Mouse (Mus musculus) CH12.LX (cell line): ENCODE results near the gene Medag. TPM values are rescaled to one million over a fixed set of nuclear protein-coding genes. Genes with fewer than 3 reads are reported as not detected.
A peak's percentile ranks its signal among the peaks of the same experiment; 100 is the strongest.

Experiments used
- DNase-seq: peaks from one replicate; pipeline ENCODE4 v3.0.0-alpha.2; 2013; ENCODE audit errors: extremely low read depth
- H3K27ac ChIP-seq: 2 replicates; pipeline ENCODE4 v1.5.1; 2012; ENCODE audit warnings: low read depth, mild to moderate bottlenecking, control low read depth, moderate library complexity; ENCODE audit not compliant: insufficient read depth
- H3K27me3 ChIP-seq: replicated peaks from 2 replicates; pipeline ENCODE3; 2012; ENCODE audit warnings: inconsistent platforms
- H3K36me3 ChIP-seq, 2 experiments: replicated peaks in 1 of 2; 2 replicates each; pipeline versions ENCODE3 to v1.6.1; 2012; ENCODE audit warnings: inconsistent platforms in 1 of 2, low read length in 1 of 2, mild to moderate bottlenecking in 1 of 2, mixed read lengths in 1 of 2, moderate library complexity in 1 of 2; ENCODE audit not compliant: control insufficient read depth in 1 of 2, insufficient read depth in 1 of 2
- H3K4me1 ChIP-seq, 2 experiments: 2 replicates each; pipeline ENCODE4 v1.6.1; 2012; ENCODE audit warnings: inconsistent platforms in 1 of 2, moderate library complexity in 1 of 2; ENCODE audit not compliant: insufficient read depth in 2 of 2, control insufficient read depth in 1 of 2
- H3K4me2 ChIP-seq: 2 replicates; pipeline ENCODE4 v1.6.1; 2012; ENCODE audit warnings: low read depth, mild to moderate bottlenecking, control low read depth; ENCODE audit not compliant: poor library complexity, insufficient read depth, severe bottlenecking
- H3K4me3 ChIP-seq, 3 experiments: fragments of 150-350 bp in 1 of 3; sonication (generic) in 1 of 3; replicated peaks in 1 of 3; 2 replicates each; pipeline versions ENCODE3 to v1.5.1; 2011 to 2012; ENCODE audit warnings: low read depth in 2 of 3, low read length in 2 of 3, mild to moderate bottlenecking in 2 of 3, moderate library complexity in 2 of 3, control low read depth in 1 of 3, improper control_type of control experiment in 1 of 3, inconsistent platforms in 1 of 3, mixed read lengths in 1 of 3; ENCODE audit not compliant: poor library complexity in 1 of 3
- H3K79me2 ChIP-seq: replicated peaks from 2 replicates; pipeline ENCODE4 v1.6.1; 2012; ENCODE audit warnings: mild to moderate bottlenecking, moderate library complexity; ENCODE audit not compliant: control insufficient read depth, poor library complexity, insufficient read depth, severe bottlenecking; ENCODE audit errors: extremely low read depth
- H3K9ac ChIP-seq: 2 replicates; pipeline ENCODE4 v1.6.1; 2012; ENCODE audit warnings: low read depth, mild to moderate bottlenecking, control low read depth, moderate library complexity; ENCODE audit not compliant: insufficient read depth
- H3K9me3 ChIP-seq: replicated peaks from 2 replicates; pipeline ENCODE3; 2012; ENCODE audit warnings: low read length, inconsistent platforms, mixed read lengths
- BHLHE40 ChIP-seq: IDR thresholded peaks from 2 replicates; pipeline ENCODE4 v1.6.1; 2011; ENCODE audit warnings: mild to moderate bottlenecking, low read depth, low read length, improper control_type of control experiment
- CHD1 ChIP-seq: IDR thresholded peaks from 2 replicates; pipeline ENCODE4 v1.6.1; 2012; ENCODE audit warnings: low read depth, low read length, improper control_type of control experiment, inconsistent platforms
- CTCF ChIP-seq, 2 experiments: IDR thresholded peaks in 1 of 2; conservative IDR thresholded peaks in 1 of 2; 2 replicates each; pipeline ENCODE4 v1.5.1; 2011 to 2012; ENCODE audit warnings: low read depth in 2 of 2, low read length in 2 of 2, improper control_type of control experiment in 1 of 2, inconsistent platforms in 1 of 2, mild to moderate bottlenecking in 1 of 2, moderate library complexity in 1 of 2
- E2F4 ChIP-seq: IDR thresholded peaks from 2 replicates; pipeline ENCODE4 v1.6.1; 2011; ENCODE audit warnings: low read depth, low read length, improper control_type of control experiment; ENCODE audit not compliant: insufficient replicate concordance
- ELF1 ChIP-seq: IDR thresholded peaks from 2 replicates; pipeline ENCODE4 v1.6.1; 2014; ENCODE audit warnings: low read depth, mild to moderate bottlenecking, inconsistent platforms, low read length, improper control_type of control experiment
- EP300 ChIP-seq: IDR thresholded peaks from 2 replicates; pipeline ENCODE4 v1.6.1; 2011; ENCODE audit warnings: low read length, improper control_type of control experiment
- ETS1 ChIP-seq: conservative IDR thresholded peaks from 2 replicates; pipeline ENCODE4 v1.6.1; 2012; ENCODE audit warnings: low read depth, mild to moderate bottlenecking, inconsistent platforms, low read length, improper control_type of control experiment, moderate library complexity
- GABPA ChIP-seq: IDR thresholded peaks from 2 replicates; pipeline ENCODE4 v1.6.1; 2012; ENCODE audit warnings: low read depth, low read length, improper control_type of control experiment, inconsistent platforms; ENCODE audit not compliant: insufficient replicate concordance
- HCFC1 ChIP-seq: IDR thresholded peaks from 2 replicates; pipeline ENCODE4 v1.6.1; 2012; ENCODE audit warnings: low read depth, mild to moderate bottlenecking, inconsistent platforms, low read length, improper control_type of control experiment
- IRF4 ChIP-seq: IDR thresholded peaks from 2 replicates; pipeline ENCODE4 v1.6.1; 2014; ENCODE audit warnings: low read depth, mild to moderate bottlenecking, inconsistent platforms, low read length, improper control_type of control experiment
- JUND ChIP-seq: conservative IDR thresholded peaks from 2 replicates; pipeline ENCODE4 v1.6.1; 2011; ENCODE audit warnings: low read depth, low read length, improper control_type of control experiment
- KAT2A ChIP-seq: IDR thresholded peaks from 2 replicates; pipeline ENCODE4 v1.6.1; 2012; ENCODE audit warnings: low read length, improper control_type of control experiment, inconsistent platforms; ENCODE audit not compliant: insufficient replicate concordance
- MAZ ChIP-seq: IDR thresholded peaks from 2 replicates; pipeline ENCODE4 v1.6.1; 2012; ENCODE audit warnings: low read depth, mild to moderate bottlenecking, inconsistent platforms, low read length, improper control_type of control experiment, moderate library complexity
- MEF2A ChIP-seq: IDR thresholded peaks from 2 replicates; pipeline ENCODE4 v1.6.1; 2014; ENCODE audit warnings: low read depth, mild to moderate bottlenecking, inconsistent platforms, low read length, improper control_type of control experiment, borderline replicate concordance
- MXI1 ChIP-seq: IDR thresholded peaks from 2 replicates; pipeline ENCODE4 v1.6.1; 2011; ENCODE audit warnings: mild to moderate bottlenecking, low read depth, low read length, improper control_type of control experiment
- MYC ChIP-seq: IDR thresholded peaks from 2 replicates; pipeline ENCODE4 v1.6.1; 2011; ENCODE audit warnings: low read depth, mild to moderate bottlenecking, improper control_type of control experiment, low read length
- NELFE ChIP-seq: IDR thresholded peaks from 2 replicates; pipeline ENCODE4 v1.6.1; 2011; ENCODE audit warnings: low read depth, low read length, improper control_type of control experiment
- NRF1 ChIP-seq: IDR thresholded peaks from 2 replicates; pipeline ENCODE4 v1.6.1; 2014; ENCODE audit warnings: low read depth, mild to moderate bottlenecking, inconsistent platforms, low read length, improper control_type of control experiment, moderate library complexity
- PAX5 ChIP-seq: IDR thresholded peaks from 2 replicates; pipeline ENCODE4 v1.6.1; 2012; ENCODE audit warnings: low read length, inconsistent platforms, mixed read lengths
- POLR2A ChIP-seq: IDR thresholded peaks from 2 replicates; pipeline ENCODE4 v1.6.1; 2011; ENCODE audit warnings: low read depth, mild to moderate bottlenecking, improper control_type of control experiment, low read length
- POLR2AphosphoS2 ChIP-seq: IDR thresholded peaks from 2 replicates; pipeline ENCODE4 v1.6.1; 2011; ENCODE audit warnings: low read depth, low read length, improper control_type of control experiment
- RAD21 ChIP-seq: IDR thresholded peaks from 2 replicates; pipeline ENCODE4 v1.6.1; 2011; ENCODE audit warnings: low read depth, mild to moderate bottlenecking, low read length, improper control_type of control experiment, moderate library complexity
- SIN3A ChIP-seq: IDR thresholded peaks from 2 replicates; pipeline ENCODE4 v1.6.1; 2012; ENCODE audit warnings: low read length, improper control_type of control experiment, inconsistent platforms
- TBP ChIP-seq: conservative IDR thresholded peaks from 2 replicates; pipeline ENCODE4 v1.6.1; 2011; ENCODE audit warnings: low read depth, low read length, improper control_type of control experiment
- TCF12 ChIP-seq: IDR thresholded peaks from 2 replicates; pipeline ENCODE4 v1.6.1; 2014; ENCODE audit warnings: low read depth, mild to moderate bottlenecking, inconsistent platforms, low read length, improper control_type of control experiment
- UBTF ChIP-seq: IDR thresholded peaks from 2 replicates; pipeline ENCODE4 v1.6.1; 2012; ENCODE audit warnings: low read depth, mild to moderate bottlenecking, inconsistent platforms, low read length, improper control_type of control experiment, moderate library complexity
- USF1 ChIP-seq: IDR thresholded peaks from 2 replicates; pipeline ENCODE4 v1.6.1; 2014; ENCODE audit warnings: low read depth, mild to moderate bottlenecking, inconsistent platforms, low read length, improper control_type of control experiment
- USF2 ChIP-seq: conservative IDR thresholded peaks from 2 replicates; pipeline ENCODE4 v1.6.1; 2011; ENCODE audit warnings: low read depth, low read length, improper control_type of control experiment
- ZC3H11A ChIP-seq: IDR thresholded peaks from 2 replicates; pipeline ENCODE4 v1.6.1; 2012; ENCODE audit warnings: low read depth, mild to moderate bottlenecking, inconsistent platforms, low read length, improper control_type of control experiment
- ZKSCAN1 ChIP-seq: IDR thresholded peaks from 2 replicates; pipeline ENCODE4 v1.6.1; 2012; ENCODE audit warnings: low read depth, inconsistent platforms, low read length, improper control_type of control experiment, borderline replicate concordance
- ZMIZ1 ChIP-seq: IDR thresholded peaks from 2 replicates; pipeline ENCODE4 v1.6.1; 2012; ENCODE audit warnings: low read depth, mild to moderate bottlenecking, inconsistent platforms, low read length, improper control_type of control experiment
- ZNF384 ChIP-seq: IDR thresholded peaks from 2 replicates; pipeline ENCODE4 v1.6.1; 2012; ENCODE audit warnings: low read depth, low read length, improper control_type of control experiment, inconsistent platforms
- dilution Hi-C: fragments of 300-500 bp; cut with MboI; formaldehyde crosslinking; loops from 2 replicates; pipeline ENCODE4 v1.14.3; 2020; ENCODE audit warnings: low sequenced_read_pairs; ENCODE audit not compliant: extremely low pct_unique_long_range_greater_than_20kb, extremely low pct_ligation_motif_present
- in situ Hi-C: fragments of 300-500 bp; cut with MboI; formaldehyde crosslinking; loops from 3 replicates; pipeline ENCODE4 v1.14.3; 2019; ENCODE audit warnings: low sequenced_read_pairs, low pct_ligation_motif_present, low pct_unique_long_range_greater_than_20kb, mixed read lengths
- polyA plus RNA-seq: library from polyadenylated mRNA; unstranded; fragments of >175 nt; gene quantifications from 2 replicates; pipeline ENCODE4 v1.2.1, GENCODE M21; 2012; ENCODE audit warnings: low read depth; ENCODE audit not compliant: insufficient read length
- total RNA-seq, 2 experiments: library from RNA; depleted of rRNA; stranded (reverse); fragments of 300-350 nt in 1 of 2; fragments of >200 nt in 1 of 2; gene quantifications; 2 replicates each; pipeline ENCODE4 v1.2.3; 2012 to 2014

Medag gene
- total and polyA plus RNA-seq, 3 experiments = not detected

GRCm38 (mm10) chr5:149375074-149375888 lies 36.3 kb upstream of the Medag start:
- no peak overlapping the region for H3K4me3 ChIP-seq
- TF ChIP-seq USF1 (no peak), MXI1 (no peak), HCFC1 (no peak), ZNF384 (no peak), JUND (no peak), ZMIZ1 (no peak), EP300 (no peak), USF2 (no peak), MYC (no peak), UBTF (no peak)

GRCm38 (mm10) chr5:149375889-149376212 lies 35.7 kb upstream of the Medag start:
- Histone ChIP-seq H3K79me2 (no peaks in the 10 kb centered on the region), H3K4me3 (no peak overlapping the region), H3K36me3 (no peaks in the 10 kb centered on the region), H3K4me1 (peaks cover 12 to 38% of the 10 kb centered on the region in 2 experiments), H3K9me3 (no peaks in the 10 kb centered on the region), H3K27me3 (peaks cover 11% of the 10 kb centered on the region), H3K4me2 (no peak overlapping the region), H3K27ac (no peak overlapping the region), H3K9ac (no peak overlapping the region)
- DNase-seq = peak; percentile 86
- in situ Hi-C loops (no loop called here), dilution Hi-C loops (no loop called here)
- no peak for TF ChIP-seq HCFC1
- TF ChIP-seq ZKSCAN1 = no peak
- no peak for TF ChIP-seq GABPA
- no peak for TF ChIP-seq POLR2A
- TF ChIP-seq MYC = peak; percentile 90; the same call in 1 of the 2 replicates
- TF ChIP-seq NELFE = no peak
- no peak for TF ChIP-seq ETS1
- no peak for TF ChIP-seq KAT2A
- no peak for TF ChIP-seq MXI1
- TF ChIP-seq TCF12 = no peak
- TF ChIP-seq PAX5 = no peak
- peak; percentile 74 for TF ChIP-seq RAD21
- TF ChIP-seq SIN3A = no peak
- TF ChIP-seq MAZ = no peak
- TF ChIP-seq MEF2A = no peak
- TF ChIP-seq ELF1 = no peak
- no peak for TF ChIP-seq USF1
- TF ChIP-seq IRF4 = no peak
- no peak for TF ChIP-seq BHLHE40
- no peak for TF ChIP-seq E2F4
- no peak for TF ChIP-seq POLR2AphosphoS2
- no peak for TF ChIP-seq ZC3H11A
- no peak for TF ChIP-seq ZNF384
- TF ChIP-seq NRF1 = no peak
- TF ChIP-seq CTCF (conservative IDR thresholded peaks at IDR 0.05 in 1 of 2, IDR thresholded peaks at IDR 0.05 in 1 of 2; ENCODE audit: low read depth in 2 of 2, low read length in 2 of 2) = peak; percentile 86 to 87
- TF ChIP-seq CHD1 = no peak
- no peak for TF ChIP-seq TBP
- TF ChIP-seq ZMIZ1 = no peak

More at GRCm38 (mm10) chr5:149375074-149375888, 36.3 kb upstream of the Medag start:
- dilution Hi-C loops (no loop called here), in situ Hi-C loops (no loop called here)
- Histone ChIP-seq H3K27ac (no peak overlapping the region), H3K9ac (no peak overlapping the region), H3K4me2 (peak overlapping the region; percentile 25; the same call in 1 of the 2 replicates), H3K79me2 (no peaks in the 10 kb centered on the region), H3K27me3 (peaks cover 11% of the 10 kb centered on the region), H3K9me3 (no peaks in the 10 kb centered on the region), H3K4me1 (peaks cover 12 to 38% of the 10 kb centered on the region in 2 experiments), H3K36me3 (no peaks in the 10 kb centered on the region)
- DNase-seq = peak; percentile 6
